Mouse (Mus musculus): ENCODE measurements around the gene Dapk1.
"Not testable (repeated sequence)": the region's sequence is repeated elsewhere in the genome, so short reads cannot be mapped to it uniquely, and the experiment has no call there.

DNA sequence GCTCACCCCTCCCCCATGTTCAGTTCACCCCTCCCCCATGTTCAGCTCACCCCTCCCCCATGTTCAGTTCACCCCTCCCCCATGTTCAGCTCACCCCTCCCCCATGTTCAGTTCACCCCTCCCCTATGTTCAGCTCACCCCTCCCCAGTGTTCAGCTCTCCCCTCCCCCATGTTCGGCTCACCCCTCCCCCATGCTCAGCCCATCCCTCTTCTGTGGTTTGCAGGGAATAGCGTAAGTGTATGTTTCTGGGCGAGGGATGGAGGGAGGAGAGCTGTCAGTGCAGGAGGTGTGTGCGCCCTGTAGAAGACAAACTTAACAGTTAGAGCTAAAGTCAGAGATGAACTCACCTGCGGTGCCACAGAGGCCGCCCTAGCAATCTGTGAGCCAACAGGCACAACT is 9.2 kb downstream of the Dapk1 start:
- TF ChIP-seq POLR2A (IDR thresholded peaks at IDR 0.05; ENCODE audit: borderline replicate concordance, control insufficient read depth, low read depth, low read length); CTCF (IDR thresholded peaks at IDR 0.05; ENCODE audit: control insufficient read depth, insufficient read depth, low read length): not testable (repeated sequence)
